Mouse (Mus musculus) myocyte (in vitro differentiated cells): ENCODE measurements around the gene Snapc2.

Experiments used
- MYOD1 ChIP-seq, 3 experiments: IDR thresholded peaks; one replicate each; pipeline ENCODE4 v1.6.1; 2011; ENCODE audit warnings: control low read depth in 2 of 3, low read depth in 2 of 3, mild to moderate bottlenecking in 2 of 3, moderate library complexity in 1 of 3; ENCODE audit not compliant: insufficient read length in 2 of 3, control insufficient read depth in 1 of 3
- POLR2A ChIP-seq: IDR thresholded peaks from one replicate; pipeline ENCODE4 v1.6.1; 2011; ENCODE audit warnings: low read depth, mild to moderate bottlenecking, control low read depth, moderate library complexity; ENCODE audit not compliant: insufficient read length
- POLR2AphosphoS2 ChIP-seq: IDR thresholded peaks from one replicate; pipeline ENCODE4 v1.6.1; 2011; ENCODE audit warnings: low read depth, control low read depth; ENCODE audit not compliant: insufficient read length
- TCF12 ChIP-seq: IDR thresholded peaks from one replicate; pipeline ENCODE4 v1.6.1; 2011; ENCODE audit warnings: mild to moderate bottlenecking, control low read depth; ENCODE audit not compliant: poor library complexity, insufficient read depth, severe bottlenecking
- TCF3 ChIP-seq: IDR thresholded peaks from one replicate; pipeline ENCODE4 v1.6.1; 2011; ENCODE audit warnings: low read depth, control low read depth; ENCODE audit not compliant: insufficient read length
- USF1 ChIP-seq: IDR thresholded peaks from one replicate; pipeline ENCODE4 v1.6.1; 2011; ENCODE audit warnings: low read depth, mild to moderate bottlenecking, control low read depth, moderate library complexity

DNA sequence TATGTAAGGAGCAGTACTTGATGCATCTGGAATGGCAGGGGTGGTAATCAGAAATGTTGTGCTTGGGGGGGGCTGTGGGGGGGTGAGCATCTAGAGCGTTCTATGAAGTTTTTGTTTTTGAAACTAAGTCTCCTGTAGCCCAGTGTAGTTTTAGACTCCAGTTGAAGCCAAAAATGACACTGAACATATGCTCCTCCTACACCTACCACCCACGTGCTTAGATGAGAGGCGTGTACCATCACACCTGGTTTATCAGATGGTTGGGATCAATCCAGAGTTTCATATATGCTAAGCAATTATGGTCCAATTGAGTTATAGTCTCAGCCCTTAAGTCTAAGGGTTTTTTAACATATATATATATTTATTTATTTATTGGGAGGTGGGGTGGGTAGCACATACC is 33.3 kb upstream of the Snapc2 start:
- TF ChIP-seq POLR2AphosphoS2 (no peak), USF1 (no peak), MYOD1 (IDR thresholded peaks at IDR 0.05; ENCODE audit: control insufficient read depth in 1 of 3, insufficient read length in 2 of 3, low read depth in 2 of 3) (no peak), POLR2A (no peak), TCF3 (no peak), TCF12 (no peak)
